Mouse (Mus musculus): ENCODE data around the gene Pcgf6.

Gene Pcgf6

DNA sequence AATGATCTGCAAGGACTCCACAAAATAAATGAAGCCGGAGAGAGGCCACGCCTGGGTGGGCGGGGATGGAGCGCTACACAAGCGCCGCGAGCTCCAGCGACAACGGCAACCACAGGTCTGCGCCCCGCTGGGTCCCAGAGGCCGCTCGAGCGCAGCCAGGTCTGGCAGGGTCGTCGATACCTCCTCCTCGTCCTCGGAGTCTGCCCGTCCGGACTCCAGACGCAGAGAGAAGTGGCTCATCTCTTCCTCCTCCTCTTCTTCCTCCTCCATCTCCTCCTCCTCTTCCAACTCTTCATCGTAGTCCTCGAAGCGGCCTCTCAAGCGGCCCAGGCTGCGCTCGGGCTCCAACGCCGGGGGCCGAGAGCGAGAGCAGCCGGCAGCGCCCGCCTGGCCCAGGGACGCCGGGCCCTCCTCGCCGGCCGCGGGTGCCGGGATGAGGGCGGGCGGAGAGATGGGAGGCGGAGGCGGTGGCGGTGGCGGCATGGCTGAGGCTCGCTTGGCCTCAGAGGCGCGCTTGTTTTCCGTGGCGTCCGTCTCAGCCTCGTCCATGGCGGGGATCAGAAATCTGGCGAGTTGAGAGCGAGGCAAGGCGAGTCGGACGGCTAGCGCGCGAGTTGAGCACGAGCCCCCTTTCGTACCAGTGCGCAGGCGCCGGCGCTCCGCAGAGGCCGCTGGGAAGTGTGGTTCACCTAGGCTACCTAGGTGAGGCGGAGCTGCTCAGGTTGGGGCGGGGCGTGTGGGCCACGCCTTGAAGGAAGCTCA, at the start of gene Pcgf6:
Gene Pcgf6, minus strand, starts transcription at position 636 of the 762 bp plus-strand sequence.
- DNase-seq = peak; percentile 92 to 94

DNA sequence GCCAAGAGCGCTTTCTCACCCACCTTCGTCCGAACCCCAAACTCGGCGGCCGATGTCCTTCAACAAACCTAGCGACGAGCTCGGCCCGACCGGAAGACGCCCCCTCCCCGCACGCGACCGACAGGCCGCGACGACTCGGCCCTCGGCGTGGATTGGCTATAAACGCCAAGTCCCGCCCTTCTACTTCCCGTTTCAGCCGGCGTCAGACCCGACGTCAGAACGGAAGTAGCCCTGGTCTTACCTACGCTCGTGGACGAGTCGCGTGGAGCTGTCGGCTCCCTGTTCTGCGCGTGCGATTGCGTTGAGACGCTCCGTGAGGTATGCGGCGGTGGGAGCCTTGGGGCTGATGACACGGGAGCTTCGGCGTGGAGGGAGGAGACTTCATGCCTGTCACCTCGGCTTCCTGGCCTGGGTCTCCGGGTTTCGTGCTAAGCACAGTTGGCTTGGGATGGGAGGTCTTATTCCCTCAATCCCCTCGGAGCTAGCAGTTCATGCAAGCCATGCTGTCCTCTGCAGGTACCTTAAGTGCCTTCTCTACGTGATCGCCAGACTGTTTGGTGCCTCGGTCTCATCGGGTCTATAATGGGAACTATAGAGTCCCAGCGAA, 39.9 kb upstream of the Pcgf6 start, which contains the start of the genes Usmg5 and Pdcd11:
Gene Usmg5, minus strand, starts transcription at position 98 of the 607 bp plus-strand sequence.
Gene Pdcd11, plus strand, starts transcription at position 219 of the 607 bp plus-strand sequence.
- peak; percentile 97 to 98 for DNase-seq

DNA sequence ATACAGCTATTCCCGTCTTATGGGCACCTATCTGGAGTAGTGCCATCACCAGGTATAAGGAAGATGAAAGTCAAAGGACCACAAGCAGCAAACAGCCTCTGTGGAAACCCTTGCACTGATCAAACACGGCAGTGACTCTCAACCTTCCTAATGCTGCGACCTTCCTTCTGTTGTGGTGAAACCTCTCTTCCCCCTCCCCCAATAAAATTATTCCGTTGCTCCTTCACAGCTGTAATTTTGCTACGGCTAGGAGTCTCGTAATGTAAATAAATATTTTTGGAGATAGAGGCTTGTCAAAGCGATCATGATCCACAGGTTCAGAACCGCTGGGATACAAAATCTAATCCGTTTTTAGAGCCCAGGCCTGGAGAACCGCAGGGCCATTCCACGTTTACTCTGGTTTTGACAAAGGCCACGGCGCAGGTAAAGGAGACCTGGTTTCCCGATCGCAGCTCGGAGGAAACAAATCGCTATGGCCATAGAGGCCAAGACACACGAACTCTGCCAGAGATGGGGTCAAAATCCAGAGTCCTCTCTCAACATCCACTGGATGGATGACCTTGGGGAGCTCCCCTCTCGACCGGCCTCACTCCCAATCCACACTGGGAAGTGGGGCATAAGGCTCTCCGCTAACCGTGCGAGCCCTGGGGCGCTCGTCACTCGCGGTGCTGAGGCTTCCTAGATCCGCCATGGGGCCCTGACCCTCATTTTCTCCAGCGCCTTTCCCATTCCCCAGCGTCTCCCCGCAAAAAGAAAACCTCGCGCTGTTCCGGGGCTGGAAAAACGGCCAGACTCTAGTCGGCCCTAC, 39.2 kb upstream of the Pcgf6 start:
- no peak for DNase-seq

DNA sequence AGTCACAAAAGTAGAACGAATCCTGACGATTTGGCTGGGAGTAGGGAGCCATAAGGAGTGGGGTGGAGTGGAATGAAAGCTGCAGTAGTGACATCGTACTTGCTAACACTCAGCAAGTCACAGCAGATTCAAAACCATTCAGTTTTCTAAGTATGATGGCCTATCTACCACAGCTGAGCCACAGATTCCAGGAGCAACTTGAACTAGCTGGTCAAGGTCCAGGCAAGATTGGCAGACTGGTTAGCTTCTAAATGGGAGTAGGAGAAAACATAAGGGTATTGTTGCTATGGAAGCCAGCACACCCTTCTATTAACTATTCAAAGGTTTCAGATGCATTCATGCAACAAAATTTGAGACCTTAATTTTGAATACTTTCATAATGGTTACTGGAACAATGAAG, 37.5 kb upstream of the Pcgf6 start:
- DNase-seq = no peak

DNA sequence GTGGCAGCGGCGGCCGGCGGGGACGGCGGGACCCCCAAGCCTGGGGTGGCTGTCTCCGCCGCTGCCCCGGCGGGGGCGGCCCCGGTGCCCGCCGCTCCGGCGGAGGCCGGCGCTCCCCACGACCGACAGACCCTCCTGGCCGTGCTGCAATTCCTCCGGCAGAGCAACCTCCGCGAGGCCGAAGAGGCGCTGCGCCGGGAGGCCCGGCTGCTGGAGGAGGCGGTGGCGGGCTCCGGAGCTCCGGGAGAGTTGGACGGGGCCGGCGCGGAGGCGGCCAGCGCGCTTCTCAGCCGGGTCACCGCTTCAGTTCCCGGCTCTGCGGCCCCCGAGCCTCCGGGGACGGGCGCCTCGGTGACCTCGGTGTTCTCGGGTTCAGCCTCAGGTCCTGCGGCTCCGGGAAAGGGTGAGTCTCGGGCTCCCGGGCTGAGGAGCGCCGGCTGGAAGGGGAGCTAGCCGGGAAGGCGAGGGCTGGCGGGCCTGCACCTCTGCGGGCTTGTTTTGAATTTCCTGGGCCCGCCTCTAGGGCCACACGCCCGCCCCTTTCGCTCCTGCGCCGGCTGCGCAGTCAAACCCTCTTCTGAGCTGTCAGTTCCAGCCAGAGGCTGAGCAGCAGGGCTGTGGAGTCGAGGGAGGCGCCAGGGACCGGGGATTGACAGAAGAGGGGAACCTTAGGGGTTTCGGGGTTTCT, 17.4 kb upstream of the Pcgf6 start:
- DNase-seq = peak; percentile 80 to 85

DNA sequence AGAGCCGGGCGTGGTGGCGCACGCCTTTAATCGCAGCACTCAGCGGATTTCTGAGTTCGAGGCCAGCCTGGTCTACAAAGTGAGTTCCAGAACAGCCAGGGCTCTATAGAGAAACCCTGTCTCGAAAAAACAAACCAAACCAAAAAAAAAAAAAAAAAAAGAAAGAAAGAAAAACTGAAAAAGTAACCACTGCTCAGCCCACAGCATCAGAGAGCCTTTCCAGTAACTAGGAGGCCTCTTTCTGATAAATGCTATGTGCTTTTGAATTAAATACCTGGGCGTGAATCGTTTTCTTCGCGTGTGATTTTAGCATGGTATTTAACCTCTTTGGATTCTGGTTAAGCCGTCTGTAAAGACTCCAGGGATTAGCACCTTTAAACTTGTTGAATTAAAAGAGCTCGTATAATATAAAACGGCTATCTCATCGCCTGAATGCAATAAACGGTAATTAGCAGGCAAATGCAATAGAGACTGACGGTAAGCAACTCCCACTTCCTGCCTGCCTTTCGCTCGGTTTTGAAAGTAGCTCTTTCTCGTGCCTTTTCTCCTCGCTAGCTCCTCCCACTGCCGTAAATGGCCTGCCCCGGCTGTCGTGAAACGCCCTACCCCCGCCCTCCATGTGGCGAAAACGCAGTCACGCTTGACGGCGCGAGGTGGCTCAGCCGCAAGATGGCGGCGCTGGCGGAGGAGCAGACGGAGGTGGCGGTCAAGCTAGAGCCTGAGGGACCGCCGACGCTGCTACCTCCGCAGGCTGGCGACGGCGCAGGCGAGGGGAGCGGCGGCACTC, 16.6 kb upstream of the Pcgf6 start, which contains the start of gene Taf5:
Gene Taf5, plus strand, starts transcription at position 651 of the 787 bp plus-strand sequence.
- DNase-seq = peak; percentile 97 to 98

DNA sequence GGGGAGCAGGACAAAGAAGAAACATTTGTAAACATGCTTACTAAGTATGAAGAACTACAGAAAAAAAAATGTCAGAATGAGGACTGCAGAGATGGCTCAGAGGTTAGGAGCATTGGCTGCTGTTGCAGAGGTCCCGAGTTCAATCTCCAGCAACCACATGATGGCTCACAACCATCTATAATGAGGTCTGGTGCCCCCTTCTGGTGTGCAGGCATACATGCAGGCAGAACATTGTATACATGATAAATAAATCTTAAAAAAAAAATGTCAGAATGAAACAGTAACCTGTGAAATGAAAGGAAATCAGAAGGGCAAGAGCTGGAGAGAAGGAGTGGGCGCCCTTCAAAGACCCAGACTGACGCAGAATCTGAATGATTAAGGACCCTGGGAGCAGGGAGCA, 15.2 kb upstream of the Pcgf6 start:
- DNase-seq = no peak

DNA sequence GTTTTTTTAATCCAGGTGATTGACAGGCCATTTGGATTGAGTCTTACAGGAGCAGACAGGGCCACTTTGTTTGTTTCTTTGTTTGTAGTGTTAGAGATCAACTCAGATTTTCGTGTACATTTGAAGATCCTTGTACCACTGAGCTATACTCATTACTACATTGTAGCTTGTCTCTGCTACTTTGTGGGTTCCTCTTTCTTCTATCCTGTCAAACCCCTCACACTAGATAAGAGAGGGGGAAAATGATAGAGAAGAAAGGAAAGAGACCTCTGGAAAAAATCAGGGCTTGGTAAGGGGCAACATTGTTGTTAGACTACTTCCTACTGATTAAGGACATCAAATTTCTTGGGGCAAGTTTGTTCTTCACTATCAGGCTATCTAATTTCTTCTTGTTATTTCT, 7.0 kb upstream of the Pcgf6 start:
- no peak for DNase-seq

DNA sequence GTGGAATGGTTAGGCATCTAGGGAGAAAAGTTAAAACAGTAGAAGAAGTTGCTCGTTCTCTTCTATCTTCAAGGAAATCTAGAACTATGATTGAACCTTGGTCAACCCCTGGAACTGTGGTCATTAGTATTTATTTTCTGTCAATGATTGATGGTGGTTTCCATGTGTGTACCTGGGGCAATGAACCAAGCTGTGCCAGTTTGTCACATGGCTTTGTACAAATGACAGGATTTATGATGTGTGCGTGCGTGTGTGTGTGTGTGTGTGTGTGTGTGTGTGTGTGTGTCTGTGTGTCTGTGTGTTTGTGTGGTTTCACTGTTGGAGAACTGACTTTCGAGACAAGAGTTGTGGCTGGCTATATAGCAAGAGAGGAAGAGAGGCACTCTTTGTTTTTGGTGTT, 2.8 kb upstream of the Pcgf6 start:
- DNase-seq = no peak

DNA sequence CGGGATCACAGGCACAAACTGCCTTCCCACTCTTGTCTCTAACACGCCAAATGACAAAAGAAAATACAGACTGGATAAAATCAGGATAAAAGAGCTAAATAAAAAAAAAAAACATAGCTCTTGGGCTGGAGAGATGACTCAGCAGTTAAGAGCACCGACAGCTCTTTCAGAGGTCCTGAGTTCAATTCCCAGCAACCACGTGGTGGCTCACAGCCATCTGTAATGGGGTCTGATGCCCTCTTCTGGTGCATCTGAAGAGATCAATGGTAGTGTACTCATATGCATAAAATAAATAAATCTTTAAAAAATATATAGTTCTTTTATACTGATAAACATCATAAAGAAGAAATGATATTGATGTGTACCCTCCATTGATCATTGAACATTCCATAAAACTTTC, 2.2 kb upstream of the Pcgf6 start:
- DNase-seq = no peak

DNA sequence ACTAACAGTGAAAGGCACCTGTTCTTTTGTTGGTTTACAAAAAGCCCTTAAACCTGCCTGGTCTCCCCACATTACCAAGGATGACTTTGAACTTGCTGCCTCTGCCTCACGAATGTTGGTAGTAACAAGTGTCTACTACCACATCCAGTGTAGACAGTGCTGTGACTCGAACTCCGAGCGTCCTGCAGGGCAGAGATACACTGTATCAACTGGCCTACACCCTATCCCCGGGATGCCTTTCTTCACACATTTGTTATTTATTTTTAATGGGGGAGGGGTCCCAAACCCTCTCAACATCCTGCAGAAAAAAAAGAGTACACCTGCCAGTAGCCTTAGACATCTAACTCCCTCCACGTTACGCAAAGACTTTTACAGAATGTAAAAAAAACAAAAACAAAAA, 866 bp downstream of the Pcgf6 start:
- DNase-seq = peak in 1 of 2 experiments; percentile 9

DNA sequence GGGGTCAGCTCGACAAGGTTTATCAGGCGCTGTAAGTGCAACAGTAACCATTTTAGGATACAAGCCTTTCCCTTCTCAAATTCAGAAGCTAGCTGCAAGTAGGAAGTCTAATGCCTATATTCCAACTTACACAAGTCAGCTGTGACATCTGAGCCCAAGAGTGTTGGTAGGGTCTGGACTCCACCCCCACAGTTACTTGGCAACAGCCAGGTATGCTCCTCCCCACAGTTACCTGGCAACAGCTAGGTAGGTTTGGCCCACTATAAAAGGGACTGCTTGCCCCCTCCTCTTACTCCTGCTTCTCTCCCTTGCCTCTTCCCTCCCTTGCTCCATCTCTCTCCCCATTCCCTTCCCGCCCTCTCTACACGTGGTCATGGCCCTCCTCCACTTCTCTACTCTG, 1.6 kb downstream of the Pcgf6 start:
- no peak for DNase-seq

DNA sequence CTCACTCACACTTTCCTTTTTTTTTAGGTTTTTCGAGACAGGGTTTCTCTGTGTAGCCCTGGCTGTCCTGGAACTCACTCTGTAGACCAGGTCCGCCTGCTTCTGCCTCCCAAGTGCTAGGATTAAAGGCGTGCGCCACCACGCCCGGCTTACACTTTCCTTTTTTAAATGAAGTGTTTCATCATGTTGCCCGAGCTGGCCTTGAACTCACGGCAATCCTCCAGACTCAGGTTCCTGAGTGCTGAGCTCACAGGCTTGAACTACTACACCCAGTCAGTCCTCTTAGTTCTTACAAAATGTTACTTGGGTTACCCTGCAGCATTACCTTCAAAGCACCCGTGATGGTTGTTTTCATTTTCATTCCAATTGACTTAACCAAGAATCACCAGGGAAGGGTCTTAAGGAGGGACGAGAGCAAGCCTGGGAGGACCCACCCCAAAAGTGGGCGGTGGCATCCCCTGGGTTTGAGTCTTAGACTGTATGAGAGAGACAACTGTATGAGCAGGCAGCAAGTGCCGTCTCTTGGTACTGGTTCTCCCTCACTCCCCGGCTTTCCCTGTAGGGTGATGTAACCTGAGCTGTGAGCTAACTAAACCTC, 3.4 kb downstream of the Pcgf6 start:
- DNase-seq = no peak

DNA sequence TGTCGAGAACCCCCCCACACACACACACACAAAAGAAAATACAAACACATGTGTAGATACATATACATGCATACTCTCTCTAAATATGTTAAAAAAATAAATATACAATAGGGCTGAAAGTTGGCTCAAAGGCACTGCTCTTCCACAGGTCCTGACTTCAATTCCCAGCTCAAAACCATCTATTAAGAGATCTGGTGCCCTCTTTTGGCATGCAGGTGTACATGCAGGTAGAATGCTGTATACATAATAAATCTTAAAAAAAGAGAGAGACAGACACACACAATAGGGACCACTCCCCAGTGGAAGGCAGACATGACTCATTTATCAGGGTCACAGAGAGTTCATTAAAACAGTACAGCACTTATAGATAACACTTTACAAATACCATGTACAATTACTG, 4.4 kb downstream of the Pcgf6 start:
- DNase-seq = no peak

DNA sequence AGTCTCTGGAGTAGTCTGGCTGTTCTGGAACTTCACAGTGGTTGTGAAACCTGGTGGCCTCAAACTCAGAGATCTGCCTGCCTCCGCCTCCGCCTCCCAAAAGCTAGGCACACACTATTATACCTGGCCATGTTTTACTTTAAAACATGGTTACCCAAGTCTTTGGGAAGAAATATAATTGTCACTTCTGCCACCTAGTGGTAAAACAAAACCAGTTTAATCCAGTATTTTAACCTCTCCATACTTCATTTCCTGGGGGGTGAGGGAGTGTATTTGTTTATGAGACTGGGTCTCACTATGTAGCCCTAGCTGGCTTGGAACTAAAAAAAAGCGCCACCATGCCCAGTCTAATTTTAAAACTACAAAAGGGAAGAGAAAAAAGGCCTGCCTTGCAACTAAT, 7.1 kb downstream of the Pcgf6 start:
- DNase-seq = no peak

DNA sequence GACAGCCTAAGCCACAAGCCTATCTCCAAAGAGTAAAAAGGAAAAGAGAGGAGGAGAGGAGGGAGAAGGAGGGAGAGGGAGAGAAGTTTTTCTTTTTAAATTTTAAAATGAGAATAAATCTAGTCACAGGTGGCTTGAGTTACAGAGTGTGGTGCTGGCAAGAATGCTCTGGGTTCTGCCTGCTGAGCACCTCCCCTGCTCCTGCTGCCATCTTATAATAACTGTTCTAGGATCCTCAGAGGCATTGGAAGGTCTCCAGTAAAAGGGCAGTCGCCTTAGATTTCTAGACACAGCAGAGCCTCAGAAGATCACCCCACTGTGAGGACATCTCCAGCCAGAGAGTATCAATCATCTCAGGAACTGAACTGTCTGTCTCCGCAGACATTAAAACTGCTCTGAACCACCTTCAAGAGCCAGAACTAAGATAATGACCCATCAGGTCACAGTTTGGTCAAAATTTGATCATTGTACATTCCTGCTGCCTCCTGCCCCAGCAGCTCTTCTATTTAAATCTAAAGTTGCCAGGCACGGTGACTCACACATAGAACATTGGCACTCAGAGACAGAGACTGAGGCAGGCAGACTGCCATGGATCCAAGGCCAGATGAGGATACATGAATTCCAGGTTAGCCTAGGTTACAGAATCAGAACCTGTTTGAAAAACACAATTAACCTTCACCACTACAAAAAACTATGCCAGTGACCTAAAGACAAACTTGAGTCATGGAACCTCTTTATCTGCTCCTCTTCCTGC, 9.8 kb downstream of the Pcgf6 start:
- DNase-seq = no peak

DNA sequence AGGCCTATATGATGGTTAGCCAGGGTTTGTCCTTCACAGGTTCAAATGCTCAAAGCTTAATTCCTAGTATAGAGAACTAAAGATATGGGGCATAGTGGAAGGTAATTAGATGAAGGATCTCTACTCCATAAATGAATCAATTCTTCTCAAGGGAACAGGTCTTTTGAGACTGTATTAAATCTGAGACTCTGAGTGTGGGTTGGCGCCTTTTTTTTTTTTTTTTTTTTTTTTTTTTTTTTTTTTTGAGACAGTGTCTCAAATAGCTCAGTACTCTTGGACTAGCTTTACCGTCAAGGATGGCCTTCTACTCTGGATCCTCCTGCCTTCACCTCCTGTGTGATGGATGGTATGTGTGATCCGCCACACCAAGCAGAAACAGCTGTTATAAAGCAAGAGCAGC, 14.1 kb downstream of the Pcgf6 start:
- DNase-seq = no peak

DNA sequence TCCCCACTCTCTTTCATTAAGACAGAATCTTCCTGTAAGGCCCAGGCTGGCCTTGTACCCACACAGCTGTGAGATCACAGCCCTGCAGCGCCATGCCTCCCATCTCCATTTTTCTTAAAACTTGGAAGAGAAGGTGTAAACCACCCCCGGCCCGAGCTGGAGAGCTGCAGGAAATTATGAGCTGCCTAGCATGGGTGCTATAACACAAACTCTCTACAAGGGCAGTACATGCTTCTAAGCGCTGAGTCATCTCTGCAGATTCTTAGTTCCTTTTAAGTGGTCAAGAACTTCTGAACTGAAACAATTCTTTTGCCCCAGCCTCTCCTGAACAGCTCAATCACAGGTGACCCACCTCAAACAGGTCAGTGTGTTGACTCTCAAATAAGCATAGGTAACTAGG, 15.8 kb downstream of the Pcgf6 start:
- DNase-seq = no peak

DNA sequence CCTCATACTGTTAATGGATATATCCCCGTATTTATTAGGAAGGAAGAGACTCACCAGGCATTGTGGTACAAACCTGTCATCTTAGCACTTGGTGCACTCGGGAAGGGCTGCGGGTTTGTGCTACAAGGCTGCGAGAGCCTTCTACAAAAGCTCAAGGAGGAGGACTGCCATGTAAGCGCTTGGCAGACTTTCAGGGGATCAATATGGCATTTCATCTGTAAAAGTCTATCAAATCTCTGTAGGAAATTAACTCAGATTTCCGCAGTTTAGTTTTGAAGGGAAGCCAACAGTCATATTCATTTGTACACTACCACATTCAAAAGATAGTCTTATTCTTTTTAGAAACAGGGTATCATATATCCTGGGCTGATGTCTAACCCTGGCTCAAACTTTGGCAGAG, 18.9 kb downstream of the Pcgf6 start:
- DNase-seq = no peak

DNA sequence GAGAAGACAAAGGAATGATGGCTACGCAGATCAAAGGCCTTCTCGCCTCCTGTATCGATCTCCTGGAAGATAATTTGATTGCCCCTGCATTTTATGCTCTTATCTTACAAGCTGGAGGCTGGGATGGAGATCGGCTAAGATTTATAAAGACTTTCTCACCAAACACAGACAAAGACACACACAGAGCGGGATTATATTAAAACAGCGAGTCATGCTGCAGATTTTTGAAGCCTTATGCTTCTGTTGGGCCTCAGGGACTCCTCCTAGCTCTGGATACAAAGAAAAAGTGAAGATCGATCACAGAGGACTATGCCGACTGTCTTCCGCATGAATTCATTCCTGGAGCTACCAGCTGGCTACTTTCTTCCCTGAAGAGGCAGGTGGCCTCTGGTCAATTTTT, 20.9 kb downstream of the Pcgf6 start:
- DNase-seq = no peak

DNA sequence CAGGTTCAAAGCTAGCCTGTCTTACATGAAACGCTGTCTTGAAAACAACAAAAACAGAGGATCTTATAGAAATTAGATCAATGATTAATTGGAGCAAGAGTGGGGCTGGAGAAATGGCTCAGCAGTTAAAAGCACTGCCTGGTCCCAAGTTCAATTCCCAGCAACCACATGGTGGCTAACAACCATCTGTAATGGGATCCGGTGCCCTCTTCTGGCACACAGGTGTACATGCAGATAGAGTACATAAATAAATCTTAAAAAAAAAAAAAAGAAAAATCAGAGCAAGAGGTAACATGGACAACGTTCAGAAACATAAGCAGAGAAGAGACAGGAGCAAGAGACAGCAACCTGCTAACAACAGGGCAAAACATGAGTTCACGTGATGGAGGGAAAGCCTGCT, 24.2 kb downstream of the Pcgf6 start:
- no peak for DNase-seq

Measured in cerebellum, postnatal 25 days (tissue).